Mouse (Mus musculus) heart, embryonic 15.5 days (tissue): ENCODE measurements around the gene Sipa1l2. TPM values are rescaled to one million over a fixed set of nuclear protein-coding genes. Genes with fewer than 3 reads are reported as not detected.

Source experiments
- ATAC-seq: fragments of 200-750 bp; cut with Nextera tagmentation; replicated peaks from 2 replicates; pipeline ENCODE4 v1.8.0; 2017; ENCODE audit warnings: low read depth, moderate TSS enrichment; ENCODE audit not compliant: insufficient number of reproducible peaks, insufficient read depth, low FRiP score
- H3K27ac ChIP-seq: fragments of 300-500 bp; sonication (generic); 2 replicates; pipeline ENCODE4 v1.5.1; 2015; ENCODE audit warnings: mild to moderate bottlenecking, inconsistent platforms
- H3K27me3 ChIP-seq: fragments of 300-500 bp; sonication (generic); 2 replicates; pipeline ENCODE4 v1.6.1; 2015; ENCODE audit warnings: inconsistent platforms
- H3K36me3 ChIP-seq: fragments of 300-500 bp; sonication (generic); 2 replicates; pipeline ENCODE4 v1.6.1; 2015; ENCODE audit warnings: mild to moderate bottlenecking, inconsistent platforms
- H3K4me1 ChIP-seq: fragments of 300-500 bp; sonication (generic); replicated peaks from 2 replicates; pipeline ENCODE4 v1.6.1; 2015; ENCODE audit warnings: inconsistent platforms
- H3K4me2 ChIP-seq: fragments of 300-500 bp; sonication (generic); 2 replicates; pipeline ENCODE4 v1.6.1; 2015; ENCODE audit warnings: inconsistent platforms, mild to moderate bottlenecking, moderate library complexity
- H3K4me3 ChIP-seq: fragments of 300-500 bp; sonication (generic); 2 replicates; pipeline ENCODE4 v1.5.1; 2015; ENCODE audit warnings: mild to moderate bottlenecking, inconsistent platforms
- H3K9ac ChIP-seq: fragments of 300-500 bp; sonication (generic); 2 replicates; pipeline ENCODE4 v1.6.1; 2015; ENCODE audit warnings: mild to moderate bottlenecking, inconsistent platforms
- H3K9me3 ChIP-seq: fragments of 300-500 bp; sonication (generic); replicated peaks from 2 replicates; pipeline ENCODE4 v1.6.1; 2016; ENCODE audit warnings: inconsistent platforms
- WGBS: fragments of 180-500 bp; shearing (Covaris S2); methylation state at CpG from one replicate; pipeline ENCODE4 v1.1.7; 2015; ENCODE audit warnings: mixed read lengths; 5-methylcytosine and 5-hydroxymethylcytosine counted together
- polyA plus RNA-seq: library from polyadenylated mRNA; unstranded; fragments of >200 nt; fragmentation: Nextera tagmentation; extraction: Ambion mirVana; gene quantifications from 2 replicates; pipeline ENCODE4 v1.2.1, GENCODE M21; 2015

Gene Sipa1l2
- polyA plus RNA-seq, 1 experiment from 2014 or later, result 20.6 TPM

GRCm38 (mm10) chr8:125604817-125605512, 35.4 kb upstream of the Sipa1l2 start:
- Histone ChIP-seq H3K4me2 (no peak overlapping the region), H3K36me3 (no peaks in the 10 kb centered on the region), H3K4me3 (no peak overlapping the region), H3K4me1 (0 out of 2 replicates have a peak, but pooled peaks cover 7% of the 10 kb centered on the region), H3K27ac (no peak overlapping the region), H3K27me3 (no peaks in the 10 kb centered on the region), H3K9ac (no peak overlapping the region), H3K9me3 (no peaks in the 10 kb centered on the region)
- 74% methylated on average over 8 of the region's 8 CpGs for WGBS
- no peak for ATAC-seq

GRCm38 (mm10) chr8:125604213-125604816, 34.7 kb upstream of the Sipa1l2 start:
- Histone ChIP-seq H3K27me3 (no peaks in the 10 kb centered on the region), H3K27ac (no peak overlapping the region), H3K4me3 (no peak overlapping the region), H3K4me1 (0 out of 2 replicates have a peak, but pooled peaks cover 7% of the 10 kb centered on the region), H3K36me3 (no peaks in the 10 kb centered on the region), H3K9me3 (no peaks in the 10 kb centered on the region), H3K9ac (no peak overlapping the region), H3K4me2 (no peak overlapping the region)
- no peak for ATAC-seq
- 77% methylated on average over 18 of the region's 18 CpGs for WGBS

- 81% methylated on average over 8 of the region's 8 CpGs for WGBS
- Histone ChIP-seq H3K9me3 (no peaks in the 10 kb centered on the region), H3K36me3 (no peaks in the 10 kb centered on the region), H3K4me3 (no peak overlapping the region), H3K27ac (no peak overlapping the region), H3K27me3 (no peaks in the 10 kb centered on the region), H3K9ac (no peak overlapping the region), H3K4me1 (0 out of 2 replicates have a peak, but pooled peaks cover 7% of the 10 kb centered on the region), H3K4me2 (no peak overlapping the region)
- no peak for ATAC-seq
Measured at GRCm38 (mm10) chr8:125603312-125603840, 33.8 kb upstream of the Sipa1l2 start.

DNA sequence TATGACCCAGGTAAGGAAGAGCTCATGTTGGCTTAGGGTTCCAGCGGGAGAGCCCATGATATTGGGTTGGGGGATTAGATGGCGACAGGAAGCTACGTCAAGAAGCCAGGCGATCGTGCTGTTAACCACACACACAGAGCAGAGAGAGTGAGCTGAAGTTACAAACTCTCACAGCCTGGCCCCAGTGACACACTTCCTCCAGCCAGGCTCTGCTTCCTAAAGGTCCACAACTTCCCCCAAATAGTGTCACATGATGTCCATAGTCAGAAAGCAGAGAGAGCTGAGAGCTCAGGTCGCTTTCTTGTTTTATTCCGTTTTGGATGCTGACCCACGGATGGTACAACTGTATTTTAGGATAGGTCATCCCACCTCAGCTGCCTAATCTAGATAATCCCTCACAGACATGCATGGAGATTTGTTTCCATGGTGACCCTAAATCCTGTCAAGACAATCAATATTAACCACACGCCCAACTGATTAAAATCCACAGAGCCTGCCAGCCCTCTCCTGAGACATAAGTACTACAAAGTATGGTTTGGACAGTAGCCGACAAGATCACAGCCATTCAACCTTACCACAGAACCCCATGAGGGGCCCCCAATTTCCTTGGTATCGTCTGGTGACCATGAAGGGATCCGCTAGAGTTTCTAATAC, 30.6 kb upstream of the Sipa1l2 start:
- H3K27ac ChIP-seq, result no peak overlapping the region
- WGBS, result 69% methylated on average over 12 of the region's 12 CpGs

DNA sequence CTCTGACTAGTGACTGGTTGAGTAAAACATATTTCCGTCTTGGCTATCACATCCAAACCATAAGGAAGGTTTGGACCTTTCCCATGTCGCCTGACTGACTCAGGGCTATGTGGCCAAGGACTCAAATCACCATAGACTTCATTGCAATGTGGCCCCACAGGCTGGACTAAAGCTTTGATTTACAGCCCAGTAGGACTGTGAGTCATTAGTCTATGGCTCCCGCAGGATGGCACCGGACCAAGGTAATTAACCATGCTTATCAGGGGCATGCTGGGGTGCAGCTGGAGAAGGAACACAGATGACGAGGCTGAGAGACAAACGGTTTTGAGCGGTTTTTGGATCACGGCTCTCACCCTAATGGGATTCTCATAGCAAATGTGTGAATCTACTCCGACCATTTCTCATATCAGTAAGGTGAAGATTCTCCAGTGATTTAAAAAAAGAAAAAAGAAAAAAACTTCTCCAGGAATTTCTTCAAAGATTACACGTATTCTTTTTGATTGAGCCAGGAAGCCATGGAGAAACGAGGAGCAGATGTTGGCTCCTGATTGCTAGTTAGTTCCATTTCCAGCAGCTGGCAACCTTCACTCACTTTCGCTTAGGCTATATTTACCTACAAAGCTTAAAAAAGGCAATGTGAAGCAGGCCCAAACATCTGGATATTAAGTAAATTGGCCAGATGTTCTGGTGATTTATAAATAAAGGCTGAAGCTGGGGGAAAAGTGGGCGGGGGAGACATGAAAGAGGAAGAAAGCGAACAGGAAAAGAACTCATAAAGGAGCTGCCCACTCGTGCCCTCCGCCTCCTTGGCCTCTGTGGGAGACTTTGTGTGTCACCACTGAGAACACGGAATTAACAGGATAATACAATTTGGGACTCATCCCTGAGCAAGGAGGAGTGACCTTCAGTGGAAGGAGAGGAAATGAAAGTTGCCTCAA, 26.2 kb upstream of the Sipa1l2 start:
- Histone ChIP-seq H3K27ac (no peak overlapping the region), H3K4me2 (no peak overlapping the region), H3K9ac (no peak overlapping the region), H3K4me1 (0 out of 2 replicates have a peak, but pooled peaks cover 9% of the 10 kb centered on the region), H3K27me3 (no peaks in the 10 kb centered on the region), H3K4me3 (no peak overlapping the region), H3K9me3 (no peaks in the 10 kb centered on the region), H3K36me3 (no peaks in the 10 kb centered on the region)
- ATAC-seq, result no peak
- 51% methylated on average over 17 of the region's 17 CpGs for whole genome bisulfite sequencing

More for the DNA sequence above, 30.6 kb upstream of the Sipa1l2 start:
- Histone ChIP-seq H3K9me3 (no peaks in the 10 kb centered on the region), H3K4me1 (0 out of 2 replicates have a peak, but pooled peaks cover 13% of the 10 kb centered on the region), H3K27me3 (no peaks in the 10 kb centered on the region), H3K4me3 (no peak overlapping the region), H3K36me3 (no peaks in the 10 kb centered on the region), H3K9ac (no peak overlapping the region), H3K4me2 (no peak overlapping the region)
- ATAC-seq, result no peak

DNA sequence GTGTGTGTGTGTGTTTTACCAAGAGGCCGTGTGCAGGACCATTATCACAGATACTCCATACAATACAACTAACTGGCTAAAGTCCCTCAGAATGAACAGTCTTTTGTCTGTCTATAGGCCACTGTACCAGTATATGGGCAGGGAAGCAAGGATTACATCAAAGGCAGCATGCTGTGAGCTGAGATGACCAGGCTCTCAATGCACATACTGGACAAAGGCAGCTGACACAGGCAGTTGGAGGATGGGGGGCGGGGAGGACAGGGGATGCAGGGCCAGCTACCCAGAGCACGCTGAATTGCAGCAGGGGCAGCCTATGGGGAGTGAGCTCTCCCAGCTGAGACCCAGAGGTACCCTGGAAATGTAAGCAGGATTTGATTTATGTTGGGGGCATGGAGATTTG, 20.8 kb upstream of the Sipa1l2 start:
- WGBS, result 73% methylated on average over 3 of the region's 3 CpGs
- ATAC-seq, result no peak

DNA sequence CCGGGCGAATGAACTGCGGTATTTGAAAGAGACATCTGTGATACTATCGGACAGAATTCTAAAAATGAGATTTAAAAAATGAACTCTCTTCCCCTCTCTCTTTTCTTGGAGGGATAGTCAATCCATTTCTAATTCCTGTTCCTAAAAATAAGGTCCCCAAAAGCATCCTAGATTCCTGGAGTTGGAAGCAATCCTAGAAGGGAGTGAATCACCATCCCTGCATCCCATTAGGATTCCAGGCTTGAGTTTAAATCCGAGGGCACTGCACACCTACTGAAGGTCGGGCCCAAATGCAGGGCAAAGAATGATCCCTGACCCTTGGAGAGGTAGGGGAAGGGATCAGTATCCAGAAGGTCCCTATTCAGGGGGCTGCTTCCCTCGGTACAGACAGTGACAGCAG, 17.0 kb upstream of the Sipa1l2 start:
- H3K4me2 ChIP-seq, result no peak overlapping the region
- ATAC-seq, result no peak

More for the DNA sequence above, 20.8 kb upstream of the Sipa1l2 start:
- Histone ChIP-seq H3K4me3 (no peak overlapping the region), H3K27ac (no peak overlapping the region), H3K27me3 (no peaks in the 10 kb centered on the region), H3K4me2 (no peak overlapping the region), H3K9ac (no peak overlapping the region), H3K9me3 (no peaks in the 10 kb centered on the region), H3K36me3 (no peaks in the 10 kb centered on the region), H3K4me1 (no peaks in the 10 kb centered on the region)

GRCm38 (mm10) chr8:125584276-125584675, 14.7 kb upstream of the Sipa1l2 start:
- Histone ChIP-seq H3K9ac (no peak overlapping the region), H3K4me2 (no peak overlapping the region), H3K27me3 (no peaks in the 10 kb centered on the region), H3K36me3 (no peaks in the 10 kb centered on the region), H3K27ac (no peak overlapping the region), H3K9me3 (no peaks in the 10 kb centered on the region), H3K4me1 (peaks cover 8% of the 10 kb centered on the region), H3K4me3 (no peak overlapping the region)
- 51% methylated on average over 3 of the region's 3 CpGs for WGBS
- 0 out of 2 replicates have a peak, but pooled peaks have one; percentile 18 for ATAC-seq

More for the DNA sequence above, 17.0 kb upstream of the Sipa1l2 start:
- Histone ChIP-seq H3K9ac (no peak overlapping the region), H3K27me3 (no peaks in the 10 kb centered on the region), H3K9me3 (no peaks in the 10 kb centered on the region), H3K27ac (no peak overlapping the region), H3K36me3 (no peaks in the 10 kb centered on the region), H3K4me1 (peaks cover 8% of the 10 kb centered on the region), H3K4me3 (no peak overlapping the region)
- 89% methylated on average over 7 of the region's 7 CpGs for WGBS

DNA sequence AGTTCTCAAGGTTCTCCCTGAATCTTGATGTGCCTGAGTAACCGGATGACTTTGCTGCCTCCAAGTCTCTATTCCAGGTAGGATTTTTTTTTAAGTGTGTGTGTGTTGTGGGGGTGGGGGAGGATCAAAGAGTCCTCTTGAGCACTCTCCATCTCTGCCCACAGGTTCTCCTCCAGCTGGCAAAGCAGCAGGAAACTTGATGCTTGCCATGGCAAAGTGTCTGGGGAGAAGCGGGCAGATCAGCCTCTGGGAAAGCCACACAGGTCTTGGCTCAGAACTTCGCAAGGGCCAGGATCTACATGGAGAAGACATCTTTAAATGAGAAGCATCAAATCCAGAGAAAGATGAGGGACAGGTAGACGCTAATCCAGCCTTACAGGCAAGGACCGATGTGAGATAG, 10.8 kb upstream of the Sipa1l2 start:
- ATAC-seq, result no peak
- Histone ChIP-seq H3K27ac (no peak overlapping the region), H3K36me3 (no peaks in the 10 kb centered on the region), H3K9me3 (no peaks in the 10 kb centered on the region), H3K27me3 (no peaks in the 10 kb centered on the region), H3K4me3 (no peak overlapping the region), H3K9ac (no peak overlapping the region), H3K4me1 (peaks cover 8% of the 10 kb centered on the region), H3K4me2 (no peak overlapping the region)
- WGBS, result 88% methylated on average over 5 of the region's 5 CpGs

GRCm38 (mm10) chr8:125576127-125576526, 6.5 kb upstream of the Sipa1l2 start:
- H3K27me3 ChIP-seq, result no peaks in the 10 kb centered on the region
- H3K36me3 ChIP-seq, result no peaks in the 10 kb centered on the region
- H3K4me1 ChIP-seq, result no peaks in the 10 kb centered on the region
- no peak overlapping the region for H3K4me2 ChIP-seq
- no peak overlapping the region for H3K9ac ChIP-seq
- no peaks in the 10 kb centered on the region for H3K9me3 ChIP-seq
- no peak for ATAC-seq
- H3K4me3 ChIP-seq, result no peak overlapping the region
- 63% methylated on average over 4 of the region's 4 CpGs for WGBS
- no peak overlapping the region for H3K27ac ChIP-seq
